Mouse (Mus musculus): ENCODE data around the gene Iqsec1. TPM values are rescaled to one million over a fixed set of nuclear protein-coding genes. Genes with fewer than 3 reads are reported as not detected.

Gene Iqsec1
- total RNA-seq, 2 experiments from 2014 or later: 90.0 to 95.0 TPM

DNA sequence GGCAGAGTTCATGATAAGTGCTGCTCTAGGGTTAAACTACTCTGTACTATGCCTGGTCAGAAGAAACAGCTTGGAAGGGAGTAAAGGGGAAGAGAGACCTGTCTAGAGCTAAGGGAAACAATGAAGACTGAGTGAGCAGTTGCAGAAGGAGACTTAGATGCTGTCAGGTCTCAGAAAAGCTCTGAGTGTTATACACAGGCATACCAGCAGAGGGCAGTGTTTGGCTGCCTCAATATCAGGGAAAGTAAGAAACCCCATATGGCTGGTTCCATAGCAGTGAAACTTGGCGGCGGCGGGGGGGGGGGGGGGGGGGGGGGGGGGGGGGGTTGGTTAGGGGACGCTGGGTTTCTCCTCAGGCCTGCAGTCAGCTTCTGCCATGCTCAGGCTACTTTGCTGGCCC lies 169.5 kb downstream of the Iqsec1 start:
- DNase-seq (ENCODE audit: low spot score in 2 of 2): peak; percentile 16 to 27

GRCm38 (mm10) chr6:90816551-90816950 lies 171.9 kb downstream of the Iqsec1 start:
- DNase-seq (ENCODE audit: low spot score in 2 of 2): no peak

DNA sequence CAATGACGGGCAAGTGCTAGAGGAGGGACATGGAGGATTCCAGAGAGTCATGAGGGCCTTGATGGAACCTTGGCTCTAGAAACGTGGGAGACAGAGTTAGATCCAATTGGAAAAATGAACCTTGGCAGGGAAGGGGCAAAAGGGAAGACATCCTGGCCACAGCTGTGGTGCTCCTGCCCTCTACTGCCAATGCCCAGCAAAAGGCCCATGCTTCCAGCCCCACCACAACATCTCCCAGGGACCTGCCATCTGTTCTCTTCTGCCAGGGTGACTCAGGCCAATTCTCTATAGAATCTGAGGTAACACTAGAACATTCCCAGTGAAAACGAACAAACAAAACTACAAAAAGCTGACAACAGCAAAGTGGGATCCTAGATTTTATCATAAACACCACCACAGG lies 173.1 kb downstream of the Iqsec1 start:
- DNase-seq (ENCODE audit: low spot score in 2 of 2): no peak

- DNase-seq (ENCODE audit: low spot score in 2 of 2): no peak
Measured at GRCm38 (mm10) chr6:90813526-90813925, 175.0 kb downstream of the Iqsec1 start.

DNA sequence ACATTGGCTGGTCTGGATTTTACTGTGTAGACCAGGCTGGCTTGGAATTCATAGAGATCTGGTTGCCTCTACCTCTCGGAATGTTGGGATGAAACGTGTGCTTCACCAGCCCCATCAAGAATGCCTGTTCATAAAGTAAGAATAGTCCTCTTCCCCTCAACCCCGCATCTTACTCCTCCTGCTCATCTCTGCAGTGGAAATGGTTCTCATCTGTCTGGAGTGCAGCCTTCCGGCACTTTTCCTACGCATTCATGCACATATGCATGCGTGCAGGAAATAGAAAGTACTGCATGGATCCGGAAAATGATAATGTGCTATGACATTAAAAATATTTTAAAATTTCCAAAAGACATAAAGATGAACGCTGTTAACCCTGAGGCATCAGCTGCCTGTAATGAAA lies 175.9 kb downstream of the Iqsec1 start:
- no peak for DNase-seq (ENCODE audit: low spot score in 2 of 2)

DNA sequence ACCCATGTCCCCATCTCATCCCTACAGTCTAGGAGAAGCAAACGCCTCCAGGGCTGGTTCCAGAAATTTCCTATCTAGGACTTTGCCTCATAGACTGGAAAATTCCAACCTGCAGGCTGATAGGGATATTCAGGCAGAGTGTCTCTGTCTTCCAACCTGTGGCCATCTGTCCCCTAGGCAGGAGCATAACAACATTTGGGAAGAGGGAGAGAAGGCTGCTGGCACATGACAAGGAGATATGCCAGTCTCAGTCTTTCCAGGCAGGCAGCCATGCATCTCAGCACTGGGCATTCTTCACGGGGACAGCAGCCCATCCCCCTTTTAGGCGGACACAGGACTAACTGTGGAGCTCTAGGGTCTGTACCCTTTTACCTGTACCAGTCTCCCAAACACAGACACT lies 176.4 kb downstream of the Iqsec1 start:
- no peak for DNase-seq (ENCODE audit: low spot score in 2 of 2)

DNA sequence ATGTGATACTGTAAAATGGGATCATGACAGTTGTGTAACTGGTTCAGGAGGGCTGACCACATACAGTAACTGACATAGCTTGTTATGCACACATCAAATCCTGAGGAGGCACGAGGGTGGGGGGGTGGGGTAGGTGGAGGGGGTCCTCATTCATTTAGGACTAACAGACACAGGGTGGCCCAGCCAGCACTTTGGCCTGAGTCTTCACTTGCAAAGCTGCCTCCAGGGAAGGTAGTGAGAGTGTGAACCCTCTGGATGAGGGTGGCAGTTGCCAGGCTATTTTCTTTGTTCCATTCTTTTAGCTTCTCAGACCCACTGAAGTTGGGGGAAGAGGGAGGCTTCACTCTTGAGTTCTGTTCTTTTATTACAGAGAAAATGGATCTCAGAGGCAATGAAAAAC lies 177.9 kb downstream of the Iqsec1 start:
- DNase-seq (ENCODE audit: low spot score in 2 of 2): no peak

GRCm38 (mm10) chr6:90809960-90810362 lies 178.5 kb downstream of the Iqsec1 start:
- DNase-seq (ENCODE audit: low spot score in 2 of 2): peak in 1 of 2 experiments; percentile 16

DNA sequence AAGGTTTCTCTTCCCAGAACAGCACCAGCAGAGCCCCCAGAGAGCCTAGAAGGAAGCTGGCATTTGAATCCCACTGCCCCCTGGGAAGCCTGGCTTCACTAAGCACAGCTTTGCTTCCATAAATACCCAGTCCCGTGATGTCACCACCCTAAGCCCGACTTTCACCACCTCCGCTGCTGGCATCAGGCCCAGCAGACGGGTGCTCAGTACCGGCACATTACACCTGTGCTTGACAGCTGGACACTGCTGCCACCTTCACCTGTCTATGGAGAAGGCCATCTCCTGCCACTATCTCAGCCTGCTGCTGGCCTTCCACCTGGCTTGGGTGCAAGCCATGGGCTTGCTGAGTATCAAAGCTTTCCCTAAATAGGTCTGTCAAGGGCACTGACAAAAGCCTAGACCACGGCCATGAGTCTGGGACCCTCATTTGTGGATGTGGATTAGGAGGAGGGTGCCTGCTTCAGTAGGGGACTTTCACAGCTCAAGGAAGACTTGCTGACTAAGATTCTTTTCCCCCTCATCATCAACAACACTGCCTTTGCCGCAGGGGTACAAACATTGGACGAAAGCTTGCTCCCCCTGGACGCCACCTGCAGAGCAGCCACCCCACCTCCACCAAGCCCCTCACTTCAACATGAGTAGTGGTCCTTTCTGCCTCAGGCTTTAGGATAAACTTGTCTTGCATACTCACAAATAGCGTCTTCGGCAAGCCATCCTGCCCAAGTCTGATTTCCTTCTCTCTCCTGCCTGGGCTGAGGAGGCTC lies 179.2 kb downstream of the Iqsec1 start:
- DNase-seq (ENCODE audit: low spot score in 2 of 2): no peak

DNA sequence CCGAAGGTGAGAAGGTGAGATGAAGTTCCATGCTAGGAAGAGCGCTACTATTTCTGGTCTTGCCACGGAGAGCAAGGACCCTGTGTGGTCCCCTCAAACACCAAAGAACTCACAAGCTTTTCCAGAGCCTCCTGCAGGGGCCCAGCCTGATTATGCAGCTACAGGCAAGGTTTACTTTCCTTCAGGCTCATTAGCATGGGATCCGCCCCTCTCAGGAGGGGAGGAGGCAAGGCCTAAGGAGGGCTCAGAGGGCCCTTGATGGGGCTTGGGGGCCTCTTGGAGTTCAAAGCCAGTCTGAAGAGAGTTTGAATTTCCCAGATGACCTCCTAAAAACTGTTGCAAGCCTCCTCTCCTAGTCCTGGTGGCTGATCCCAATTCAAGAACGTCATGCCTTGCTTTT lies 179.9 kb downstream of the Iqsec1 start:
- DNase-seq (ENCODE audit: low spot score in 2 of 2): no peak

- DNase-seq (ENCODE audit: low spot score in 2 of 2): no peak
Measured at GRCm38 (mm10) chr6:90808134-90808533, 180.4 kb downstream of the Iqsec1 start.

DNA sequence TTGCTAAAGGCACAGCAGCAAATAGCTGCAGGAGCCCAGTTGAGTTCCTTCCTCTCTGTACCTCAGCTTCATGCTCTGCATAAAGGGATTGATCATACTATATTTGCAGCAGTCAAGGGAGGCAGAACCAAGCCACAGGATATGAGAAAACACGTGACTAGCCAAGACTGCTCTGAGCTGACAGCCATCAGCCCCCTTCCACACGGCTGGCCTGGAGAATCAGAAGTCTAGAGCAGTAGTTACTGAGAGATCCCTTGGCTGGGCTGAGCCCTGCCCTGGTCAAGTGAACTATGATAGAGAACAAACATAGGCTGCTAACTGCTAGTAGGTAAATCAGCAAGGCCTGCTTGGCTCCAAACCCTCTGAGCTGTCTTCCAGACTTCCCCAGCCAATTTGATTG lies 180.9 kb downstream of the Iqsec1 start:
- no peak for DNase-seq (ENCODE audit: low spot score in 2 of 2)

GRCm38 (mm10) chr6:90806743-90807142 lies 181.7 kb downstream of the Iqsec1 start:
- no peak for DNase-seq (ENCODE audit: low spot score in 2 of 2)

GRCm38 (mm10) chr6:90805101-90805500 lies 183.4 kb downstream of the Iqsec1 start:
- DNase-seq (ENCODE audit: low spot score in 2 of 2): no peak

DNA sequence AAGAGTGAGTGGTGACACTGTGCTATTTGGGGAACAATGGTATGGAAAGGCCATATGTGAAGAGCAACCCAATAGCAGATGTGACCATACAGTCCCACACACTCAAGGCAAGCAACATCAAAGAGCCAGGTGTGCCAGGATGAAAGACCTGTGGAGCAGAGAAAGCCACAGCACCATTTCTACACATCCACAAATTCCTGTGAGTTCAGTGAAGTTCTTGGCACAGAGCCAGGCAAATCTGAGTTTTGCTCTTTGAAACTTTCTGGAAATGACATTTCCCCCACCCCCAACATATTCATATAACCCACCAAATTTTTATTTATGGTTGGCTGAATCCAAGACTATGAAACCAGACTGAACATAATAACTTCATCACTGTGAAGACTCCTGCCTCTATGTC lies 183.8 kb downstream of the Iqsec1 start:
- DNase-seq (ENCODE audit: low spot score in 2 of 2): no peak

GRCm38 (mm10) chr6:90802604-90803003 lies 185.9 kb downstream of the Iqsec1 start:
- DNase-seq (ENCODE audit: low spot score in 2 of 2): no peak

GRCm38 (mm10) chr6:90802058-90802457 lies 186.4 kb downstream of the Iqsec1 start:
- no peak for DNase-seq (ENCODE audit: low spot score in 2 of 2)

DNA sequence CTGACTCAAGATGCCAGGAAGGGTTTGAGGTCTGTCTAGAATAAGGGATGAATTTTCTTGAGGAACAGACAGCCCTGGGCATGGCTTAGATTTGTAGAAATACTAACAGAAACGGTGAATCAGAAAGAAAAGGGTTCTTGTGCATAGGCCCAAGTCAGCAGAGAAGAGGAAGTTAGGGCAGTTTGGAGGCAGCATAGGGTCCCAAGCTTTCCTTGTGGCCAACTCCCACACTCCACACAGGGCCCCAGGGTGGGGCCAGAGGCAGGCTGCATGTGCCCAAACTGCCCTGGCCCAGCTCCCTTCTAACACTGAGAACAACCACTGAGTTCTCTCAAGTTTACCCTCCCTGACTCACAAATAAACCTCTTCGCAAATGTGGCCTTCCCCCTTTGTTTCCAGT lies 187.7 kb downstream of the Iqsec1 start:
- no peak for DNase-seq (ENCODE audit: low spot score in 2 of 2)

- DNase-seq (ENCODE audit: low spot score in 2 of 2): no peak
Measured at GRCm38 (mm10) chr6:90799116-90799515, 189.4 kb downstream of the Iqsec1 start.

DNA sequence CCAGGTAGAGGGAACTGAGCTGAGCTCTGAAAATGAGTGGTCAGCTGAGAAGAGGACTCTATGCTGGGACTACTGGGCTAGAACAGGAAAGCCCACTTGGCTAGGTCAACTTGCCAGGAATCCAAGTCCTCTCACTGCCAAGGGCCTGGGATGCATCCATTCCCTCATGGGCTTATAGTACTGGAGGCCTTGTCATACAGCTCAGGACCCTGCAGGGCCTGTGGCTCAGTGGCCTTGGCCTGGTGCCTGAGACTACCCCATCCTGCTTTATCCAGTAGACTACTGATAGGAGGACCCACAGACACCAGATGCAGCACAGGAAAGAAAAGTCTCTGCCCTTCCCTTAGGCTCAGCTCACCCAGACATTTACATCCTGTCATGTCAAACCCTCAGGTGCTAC lies 190.3 kb downstream of the Iqsec1 start:
- no peak for DNase-seq (ENCODE audit: low spot score in 2 of 2)

DNA sequence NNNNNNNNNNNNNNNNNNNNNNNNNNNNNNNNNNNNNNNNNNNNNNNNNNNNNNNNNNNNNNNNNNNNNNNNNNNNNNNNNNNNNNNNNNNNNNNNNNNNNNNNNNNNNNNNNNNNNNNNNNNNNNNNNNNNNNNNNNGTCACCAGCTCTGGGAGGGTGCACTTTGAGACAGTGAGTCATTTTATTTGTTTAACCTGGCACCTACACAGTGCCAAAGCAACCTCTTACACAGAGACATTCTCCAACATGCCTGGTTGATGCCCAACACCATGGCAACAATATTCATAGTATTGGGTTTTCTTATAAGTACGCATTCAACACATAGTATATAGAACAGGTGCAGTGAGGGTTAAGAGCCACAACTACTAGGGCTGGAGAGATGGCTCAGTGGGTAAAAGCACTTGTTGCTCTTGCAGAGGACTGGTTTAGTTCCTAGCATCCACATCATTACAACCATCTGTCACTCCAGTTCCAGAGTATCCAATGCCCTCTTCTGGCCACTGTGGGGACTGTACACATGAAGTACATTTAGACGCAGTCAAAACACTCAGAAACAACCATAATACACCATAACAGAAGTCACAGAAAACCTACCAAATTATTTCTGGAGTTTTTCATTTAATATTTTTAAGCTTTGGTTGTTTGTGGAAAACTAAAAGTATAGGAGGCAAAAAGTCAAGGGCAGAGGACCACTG lies 191.4 kb downstream of the Iqsec1 start:
- DNase-seq (ENCODE audit: low spot score in 2 of 2): no peak

DNA sequence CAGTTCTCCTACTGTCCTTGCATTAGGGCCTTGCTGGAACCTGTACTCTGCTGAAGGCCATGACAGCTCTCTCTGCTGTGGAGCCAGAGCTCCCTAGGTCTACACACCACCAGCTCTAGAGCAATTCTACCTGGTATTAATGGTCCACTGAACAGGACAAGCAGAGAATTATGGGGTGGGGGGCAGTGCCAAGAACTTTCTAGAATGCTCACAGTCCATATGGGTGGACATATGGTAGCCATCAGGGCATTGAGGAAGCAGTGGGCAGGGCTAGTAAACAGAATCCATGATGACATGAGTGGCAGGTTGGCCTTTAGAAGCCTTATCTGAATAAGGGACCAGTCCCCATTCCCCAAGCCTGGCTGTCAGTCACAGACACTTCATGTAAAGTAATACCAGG lies 197.6 kb downstream of the Iqsec1 start:
- no peak for DNase-seq (ENCODE audit: low spot score in 2 of 2)

- DNase-seq (ENCODE audit: low spot score in 2 of 2): no peak
Measured at GRCm38 (mm10) chr6:90789520-90789919, 199.0 kb downstream of the Iqsec1 start.
